Mouse (Mus musculus) c-Kit-negative CD71-positive TER-119-positive erythroid progenitor cells, embryonic 14.5 days (primary cell): ENCODE data around the gene Fmnl3.

Source experiments
- DNase-seq: peaks from one replicate; pipeline ENCODE4 v3.0.0-alpha.2; 2013; ENCODE audit warnings: low read depth, low spot score

Fmnl3 gene

DNA sequence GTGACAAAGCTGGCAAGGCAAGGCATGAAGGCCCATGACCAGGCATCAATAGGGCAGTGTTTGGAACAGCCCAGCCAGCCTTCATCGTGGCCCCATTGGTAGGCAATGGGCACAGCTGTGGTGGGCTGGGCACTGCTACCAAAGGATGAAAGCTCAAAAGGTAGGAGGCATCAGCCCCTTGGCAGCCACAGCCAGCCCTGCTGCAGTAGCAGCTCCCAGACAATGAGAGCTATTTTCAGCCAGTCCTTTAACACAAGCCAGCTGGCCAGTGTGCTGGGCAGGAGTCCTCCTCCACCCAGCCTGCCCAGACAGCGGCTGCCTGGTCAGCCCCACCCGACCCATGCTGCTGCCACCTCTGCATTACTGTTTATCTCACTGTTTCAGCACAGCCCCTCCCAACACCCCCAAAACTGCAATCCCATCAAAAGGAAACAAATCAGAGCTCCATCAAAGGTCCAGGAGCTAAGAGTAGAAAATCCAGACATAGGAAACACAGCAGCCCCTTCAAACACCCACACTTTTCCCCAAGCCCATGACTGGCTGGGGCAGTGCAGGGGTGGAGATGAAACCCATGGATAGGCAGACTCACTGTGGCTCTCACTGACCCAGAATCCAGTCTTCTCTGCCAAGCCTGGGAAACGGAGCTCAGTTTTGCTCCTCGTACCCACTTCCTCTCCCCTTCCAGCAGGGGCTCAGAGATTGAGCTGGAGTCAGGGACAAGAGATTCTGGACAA is 26.7 kb downstream of the Fmnl3 start:
- DNase-seq, result no peak

DNA sequence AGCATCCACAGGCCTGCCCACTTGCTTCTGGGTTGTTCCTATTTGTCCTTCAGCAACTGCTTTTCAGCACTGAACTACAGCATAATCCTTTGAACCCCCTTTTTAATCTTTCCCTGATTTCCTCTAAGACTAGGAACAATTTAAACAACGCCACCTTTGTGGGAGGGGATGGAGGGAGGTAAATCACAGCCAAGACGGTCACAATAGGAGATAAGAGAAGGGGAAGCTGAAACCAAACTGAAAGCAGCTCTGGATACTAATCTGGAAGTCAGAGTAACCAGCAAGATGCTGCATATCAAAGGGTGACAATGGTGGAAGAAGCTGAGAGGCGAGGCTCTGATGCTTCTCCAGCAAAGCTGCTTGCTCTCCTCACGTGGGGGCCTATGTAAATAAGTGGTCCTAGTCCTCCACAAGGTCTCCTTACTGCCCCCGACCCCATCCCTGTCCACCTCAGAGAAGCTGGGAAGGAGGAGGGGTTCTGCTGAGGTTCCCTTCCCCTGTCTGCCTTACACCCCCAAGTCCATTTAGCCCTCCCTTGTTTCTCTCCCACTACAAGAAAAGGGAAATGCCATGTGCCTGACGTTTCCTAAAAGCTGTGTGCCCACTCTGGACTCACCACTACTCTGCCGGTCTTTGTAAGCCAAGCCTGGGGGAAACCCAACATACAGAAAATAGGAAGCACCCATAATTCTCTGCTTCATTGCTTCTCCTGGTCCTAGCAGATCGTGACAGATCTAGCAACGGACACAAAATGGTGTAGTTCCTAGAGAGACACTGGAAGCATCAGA is 27.9 kb downstream of the Fmnl3 start:
- DNase-seq, result no peak

DNA sequence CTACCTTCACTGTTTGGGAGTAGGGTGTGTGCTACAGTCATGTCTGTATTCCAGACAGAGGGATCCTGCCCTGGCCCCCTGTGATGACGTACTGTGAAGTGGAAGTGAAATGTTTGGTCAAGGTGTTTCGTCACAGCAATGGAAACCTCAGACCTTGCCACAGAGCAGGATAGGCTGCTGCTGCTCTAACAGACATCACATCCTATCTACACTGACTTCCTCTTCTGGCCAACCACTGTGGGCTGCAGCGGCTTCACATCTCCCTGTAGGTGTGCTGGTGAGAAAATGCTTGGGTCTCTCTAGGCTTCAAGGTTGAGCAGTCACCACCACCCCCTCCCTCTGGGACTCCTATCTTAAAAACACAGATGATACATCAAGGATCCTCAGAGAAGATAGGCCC is 29.2 kb downstream of the Fmnl3 start:
- no peak for DNase-seq

DNA sequence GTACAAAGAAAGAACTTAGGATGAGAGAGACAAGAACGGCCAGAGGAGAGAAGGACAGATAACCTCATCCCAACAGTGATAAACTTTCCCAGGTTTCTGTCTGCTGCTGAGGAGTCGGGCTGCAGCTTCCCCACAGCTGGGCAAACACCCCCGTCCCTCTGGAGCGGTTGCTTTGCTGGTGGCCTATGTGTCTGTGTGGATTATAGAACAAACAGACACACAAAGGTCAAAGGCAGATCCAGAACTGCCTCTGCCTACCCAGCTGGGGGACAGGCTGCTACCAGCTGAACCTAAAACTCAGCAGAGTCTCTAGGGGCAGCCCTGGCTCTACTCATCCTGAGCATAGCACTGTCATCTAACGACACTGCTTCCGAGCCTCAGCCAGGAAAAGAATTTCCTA is 30.6 kb downstream of the Fmnl3 start:
- DNase-seq, result no peak

DNA sequence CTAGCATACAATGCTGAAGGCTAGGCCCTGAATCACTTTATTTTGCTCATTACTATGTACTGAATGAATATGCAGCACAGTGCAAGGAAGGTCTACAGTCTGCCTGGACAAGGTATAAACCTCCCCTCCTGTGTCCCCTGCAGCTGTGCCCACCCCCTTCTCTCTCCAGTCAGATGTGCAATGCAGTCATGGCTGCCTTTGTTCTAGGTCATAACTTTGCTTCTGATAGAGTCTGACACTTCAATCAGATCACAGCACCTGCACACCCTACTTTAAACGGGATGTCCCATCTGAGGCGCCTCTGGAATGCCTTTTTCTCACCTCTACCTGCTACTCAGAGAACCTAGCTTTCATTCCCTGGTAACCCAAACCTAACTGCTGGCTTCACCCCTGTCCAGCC is 31.4 kb downstream of the Fmnl3 start:
- DNase-seq, result no peak

DNA sequence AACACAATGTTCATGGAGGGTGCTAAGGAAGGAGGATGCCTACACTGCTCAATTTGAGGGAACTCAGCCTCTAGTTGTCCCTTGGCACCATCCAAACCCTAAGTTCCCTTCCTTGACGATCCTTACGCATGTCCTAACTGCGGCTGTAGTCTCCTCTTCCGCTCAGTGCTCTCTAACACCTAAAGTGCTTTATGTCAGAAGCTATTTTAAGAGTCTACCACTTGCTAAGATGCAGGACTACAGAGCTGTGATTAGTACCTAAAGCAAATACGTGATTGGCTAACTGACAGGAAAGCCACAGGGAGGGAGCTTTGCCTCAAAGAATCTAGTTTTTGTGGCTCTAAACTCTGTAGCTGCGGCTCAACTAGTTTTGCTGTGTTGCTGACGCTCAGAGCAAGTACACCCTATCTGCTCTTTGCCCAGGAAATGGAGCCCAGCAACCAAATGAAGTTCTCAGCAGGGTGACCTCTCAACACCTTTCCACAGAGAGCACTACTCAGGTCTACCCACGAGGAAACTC is 34.4 kb downstream of the Fmnl3 start:
- DNase-seq, result no peak

DNA sequence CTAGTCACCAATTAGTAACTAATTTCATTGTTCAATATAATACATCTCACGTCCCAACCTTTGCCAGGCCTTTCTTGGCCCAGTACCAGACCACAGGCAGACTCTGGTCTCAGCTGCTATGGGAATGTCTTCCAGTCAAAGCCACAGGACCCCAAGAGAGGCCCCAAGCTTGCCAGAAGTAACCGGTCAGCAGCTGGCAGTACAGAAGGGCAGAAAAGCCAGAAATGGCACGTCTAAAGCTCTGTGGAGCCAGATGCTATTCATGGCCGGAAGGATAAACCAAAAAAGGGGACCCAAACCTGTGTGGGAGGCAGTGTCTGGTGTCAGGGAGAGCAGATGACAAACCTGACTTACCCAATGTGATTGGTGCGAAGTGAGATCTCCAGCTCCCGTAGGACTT is 35.8 kb downstream of the Fmnl3 start:
- DNase-seq, result no peak

DNA sequence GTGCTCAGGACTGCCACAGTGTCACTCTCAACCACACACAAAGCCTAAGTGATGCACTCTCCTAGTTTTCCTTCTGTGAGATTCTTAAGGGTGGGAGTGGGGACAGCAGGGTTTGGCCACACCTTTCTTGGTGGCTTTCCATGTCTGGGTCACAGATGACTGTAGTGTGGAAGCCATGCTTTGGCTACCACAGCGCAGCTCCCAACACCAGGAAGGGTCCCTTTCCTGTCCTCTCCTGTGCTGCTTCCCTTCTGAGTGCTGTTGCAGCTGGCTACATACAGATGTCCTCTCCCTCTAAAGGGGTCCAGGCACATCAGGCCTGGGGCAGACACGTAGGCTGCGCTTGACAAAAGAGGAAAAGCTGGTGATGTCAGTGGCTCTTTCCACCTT is 36.6 kb downstream of the Fmnl3 start:
- no peak for DNase-seq

DNA sequence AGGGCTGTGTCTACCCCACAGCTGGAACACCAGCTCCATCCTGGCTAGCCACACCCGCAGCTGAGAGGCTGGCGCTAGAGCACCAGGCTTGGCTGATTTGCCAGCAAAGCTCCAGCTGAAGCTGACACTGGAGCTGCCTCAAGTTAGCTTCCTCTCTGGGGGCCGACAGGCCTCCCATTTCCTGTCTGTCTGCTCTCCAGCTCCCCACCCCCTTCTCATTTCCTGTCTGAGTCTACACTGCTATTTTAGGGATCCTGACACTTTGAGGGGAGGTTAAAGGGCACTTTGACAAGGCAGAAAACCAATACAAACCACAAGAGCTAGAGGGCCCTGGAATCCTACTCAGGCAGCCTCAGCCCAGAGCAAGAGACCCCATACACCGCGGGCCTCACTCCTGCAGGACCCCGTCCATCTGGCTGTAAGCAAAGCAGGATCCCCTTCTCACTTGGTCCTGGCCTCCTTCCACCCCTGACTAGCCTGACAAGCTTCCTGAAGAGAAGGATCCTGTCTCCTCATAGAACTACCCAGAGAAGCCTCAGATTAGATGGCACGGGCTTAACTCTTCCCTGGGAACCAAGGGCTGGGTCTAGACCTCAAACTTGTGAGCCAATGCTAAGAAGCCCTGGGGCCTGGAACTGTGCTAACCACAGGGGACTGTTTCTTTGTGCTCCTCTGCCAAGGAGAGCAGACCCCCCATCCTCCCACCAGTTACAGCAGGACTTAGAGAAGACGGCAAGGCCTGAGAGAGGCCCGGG is 37.2 kb downstream of the Fmnl3 start:
- DNase-seq, result no peak

DNA sequence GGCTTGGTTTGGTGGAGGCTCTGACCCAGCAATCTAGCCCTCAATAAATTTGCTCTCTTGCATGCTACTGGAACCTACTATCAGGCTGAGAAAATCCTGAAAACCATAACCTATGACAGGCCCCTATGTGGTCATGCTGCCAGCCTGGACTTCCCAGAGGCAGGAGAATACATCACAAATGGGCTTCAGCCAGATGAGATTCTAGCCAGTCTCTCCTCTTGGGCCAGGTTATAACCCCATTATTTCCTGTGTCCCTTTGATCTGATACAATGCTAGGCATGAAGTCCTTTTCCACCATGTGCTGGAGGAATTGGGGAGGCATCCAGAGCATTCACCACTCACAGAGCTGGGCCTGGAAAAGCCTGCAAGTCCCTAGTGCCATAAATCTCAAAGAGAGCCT is 38.2 kb downstream of the Fmnl3 start:
- DNase-seq, result no peak

DNA sequence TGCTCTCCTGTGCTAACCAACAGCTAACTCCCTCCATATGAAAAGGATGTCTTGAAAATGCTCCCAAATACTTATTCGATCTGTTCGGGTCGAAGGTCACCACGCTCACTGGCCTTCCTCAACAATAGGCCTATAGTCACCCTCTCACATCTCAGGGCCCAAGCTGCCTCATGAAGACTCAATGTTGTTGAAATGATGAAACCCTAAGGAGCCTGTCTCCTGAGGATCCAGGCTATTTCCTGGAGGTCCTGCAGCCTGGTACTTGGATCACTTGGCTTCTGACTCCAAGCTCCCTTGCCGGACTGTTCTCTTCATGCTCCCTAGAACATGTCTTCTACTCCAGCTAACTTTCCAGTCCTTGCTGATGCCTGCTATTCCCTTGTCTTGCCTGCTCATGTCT is 38.9 kb downstream of the Fmnl3 start:
- DNase-seq, result no peak

DNA sequence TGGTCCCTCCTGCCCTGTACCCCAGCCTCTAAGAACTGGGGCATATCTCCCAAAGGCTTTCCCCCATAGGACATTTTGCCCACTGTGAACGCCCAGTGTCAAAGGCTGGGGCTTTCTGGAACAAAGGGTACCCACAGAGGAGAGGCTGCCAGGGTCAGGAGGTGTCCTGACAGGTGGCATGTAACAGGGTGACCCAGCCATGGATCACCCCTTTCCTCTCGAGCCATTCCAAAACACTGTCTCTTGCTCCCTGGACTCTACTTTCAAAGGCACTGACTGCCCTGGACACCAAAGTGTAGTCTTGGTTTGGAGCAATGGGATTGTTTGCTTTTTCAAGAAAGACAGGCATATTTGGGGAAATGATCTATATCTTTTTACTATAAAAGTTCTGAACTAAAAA is 40.0 kb downstream of the Fmnl3 start:
- no peak for DNase-seq

DNA sequence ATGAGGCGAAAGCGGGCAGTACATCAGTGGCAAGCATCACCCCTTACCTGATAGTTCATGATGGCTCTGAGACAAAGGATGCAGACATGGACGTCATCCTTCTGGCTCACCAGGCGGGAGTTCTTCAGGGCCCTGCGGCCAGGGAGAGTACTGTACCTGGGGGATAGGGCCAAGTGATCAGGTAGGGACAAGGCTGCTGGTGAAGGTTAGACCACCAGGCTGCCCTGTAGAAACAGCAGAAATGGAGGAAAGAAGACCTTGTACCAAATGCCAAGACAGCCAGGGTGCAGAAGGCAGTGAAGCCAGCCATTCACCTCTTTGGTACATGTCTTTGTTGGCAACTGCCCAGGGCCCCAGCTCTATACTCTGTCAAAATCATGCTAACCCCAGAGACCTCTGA is 42.3 kb downstream of the Fmnl3 start:
- no peak for DNase-seq

DNA sequence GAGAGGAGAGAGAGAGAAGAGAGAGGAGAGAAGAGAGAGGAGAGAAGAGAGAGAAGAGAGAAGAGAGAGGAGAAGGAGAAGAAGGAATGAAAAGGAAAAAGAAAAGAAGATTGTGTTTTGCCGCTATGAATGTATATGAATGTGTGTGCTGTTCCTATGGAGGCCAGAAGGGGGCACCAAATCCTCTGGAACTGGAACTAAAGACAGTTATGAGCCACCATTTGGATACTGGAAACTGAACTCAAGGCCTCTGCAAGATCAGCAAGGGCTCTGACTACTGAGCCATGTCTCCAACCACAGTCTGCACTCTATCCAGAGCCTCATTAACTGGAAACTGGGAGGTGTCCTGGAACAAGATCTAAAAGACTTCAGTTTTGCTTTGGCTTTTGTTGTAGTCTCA is 43.3 kb downstream of the Fmnl3 start:
- peak; percentile 21 for DNase-seq

DNA sequence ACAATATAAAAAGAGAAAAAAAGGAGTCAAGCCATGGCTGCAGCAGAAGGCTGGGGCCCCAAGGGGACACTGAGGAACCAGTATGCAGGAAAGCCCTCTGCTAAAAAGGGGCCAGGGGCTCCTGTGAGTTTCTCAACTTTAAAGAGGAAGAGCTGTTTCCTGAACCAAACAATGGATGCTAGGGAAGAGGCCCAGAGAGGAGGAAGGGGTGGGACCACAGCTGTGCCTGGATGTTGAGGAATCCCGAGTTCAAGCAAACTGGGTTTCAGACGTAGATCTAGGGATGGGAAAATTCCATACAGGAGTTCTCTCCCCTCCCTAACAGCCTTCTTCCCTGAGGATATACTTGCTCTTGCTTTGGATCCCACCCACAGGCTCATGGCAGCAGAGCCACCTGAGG is 43.9 kb downstream of the Fmnl3 start:
- no peak for DNase-seq

DNA sequence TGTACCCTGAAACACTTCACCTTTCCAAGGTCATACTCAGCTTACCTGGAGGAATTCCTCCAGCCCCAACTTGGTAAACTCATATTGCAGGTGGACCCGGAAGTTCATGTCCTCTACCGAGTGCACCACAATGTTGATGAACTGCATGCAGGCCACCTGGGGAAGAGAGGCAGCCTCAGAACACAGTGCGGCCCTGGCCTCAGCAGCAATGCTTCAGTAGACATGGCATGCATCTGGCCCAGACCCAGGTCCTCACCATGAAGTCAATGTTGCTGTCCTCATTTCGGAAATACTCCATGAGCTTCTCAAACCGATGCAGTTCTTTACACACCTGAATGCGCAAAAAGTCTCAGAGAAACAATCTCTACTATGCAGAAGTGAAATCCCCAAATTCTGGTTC is 44.7 kb downstream of the Fmnl3 start:
- DNase-seq, result no peak

DNA sequence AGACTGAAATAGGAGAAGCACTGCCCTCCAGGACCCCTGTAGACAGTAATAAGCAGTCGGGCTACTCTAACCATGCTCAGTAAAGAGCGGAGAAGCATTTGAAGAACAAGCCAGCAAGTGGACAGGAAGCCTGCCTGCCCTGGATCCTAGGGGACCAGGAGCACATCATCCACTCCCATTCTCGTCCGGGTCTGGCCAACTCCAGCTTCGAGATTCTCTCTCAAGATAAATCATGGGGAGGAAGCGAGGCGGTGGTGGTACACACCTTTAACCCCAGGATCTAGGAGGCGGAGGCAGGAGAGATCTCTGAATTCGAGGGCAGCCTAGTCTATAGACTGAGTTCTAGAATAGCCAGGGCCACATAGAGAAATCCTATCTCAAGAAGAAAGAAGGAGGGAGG is 46.1 kb downstream of the Fmnl3 start:
- no peak for DNase-seq

DNA sequence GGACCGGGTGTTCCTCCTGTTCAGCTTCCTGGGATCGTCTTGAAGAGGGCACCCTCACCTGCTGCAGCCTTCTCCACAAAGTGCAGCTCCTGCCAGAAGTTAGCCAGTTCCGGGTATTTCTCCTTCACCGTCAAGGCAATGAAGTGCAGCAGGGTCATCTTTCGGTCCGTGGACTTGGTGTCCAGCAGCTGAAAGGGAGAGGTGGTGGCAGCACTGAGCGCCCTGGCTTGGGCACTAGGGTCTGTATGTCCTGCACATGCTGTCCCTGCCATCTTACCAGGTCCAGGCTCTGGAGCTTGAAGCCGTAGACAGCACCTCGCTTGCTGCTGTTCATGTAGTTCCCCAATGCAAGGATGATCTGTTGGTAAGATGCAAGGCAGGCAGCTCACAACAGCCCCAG is 49.3 kb downstream of the Fmnl3 start:
- DNase-seq, result no peak

DNA sequence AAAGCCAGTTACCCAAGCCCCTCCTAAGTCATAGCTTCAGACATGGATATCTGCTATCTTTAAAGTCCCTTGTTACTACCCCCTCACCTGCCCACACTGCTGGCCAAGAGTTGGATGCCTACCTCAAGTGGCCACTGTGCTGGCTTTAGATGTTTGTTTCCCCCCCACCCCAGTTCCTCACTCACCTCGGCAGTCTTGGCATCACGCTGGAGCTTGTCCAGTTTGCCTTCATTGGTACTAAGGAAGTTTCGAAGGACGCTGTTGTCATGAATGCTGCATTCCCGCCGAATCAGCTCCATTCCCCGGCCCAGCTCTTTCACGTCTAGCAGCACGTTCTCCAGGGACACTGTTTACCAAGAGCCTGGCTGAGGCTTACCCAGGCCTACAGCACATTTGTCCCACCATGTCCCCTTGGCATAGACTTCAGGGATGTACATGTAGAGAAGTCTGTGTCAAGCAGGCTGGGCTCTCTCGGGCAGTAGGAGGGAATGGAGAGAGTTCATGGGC is 50.1 kb downstream of the Fmnl3 start:
- no peak for DNase-seq

DNA sequence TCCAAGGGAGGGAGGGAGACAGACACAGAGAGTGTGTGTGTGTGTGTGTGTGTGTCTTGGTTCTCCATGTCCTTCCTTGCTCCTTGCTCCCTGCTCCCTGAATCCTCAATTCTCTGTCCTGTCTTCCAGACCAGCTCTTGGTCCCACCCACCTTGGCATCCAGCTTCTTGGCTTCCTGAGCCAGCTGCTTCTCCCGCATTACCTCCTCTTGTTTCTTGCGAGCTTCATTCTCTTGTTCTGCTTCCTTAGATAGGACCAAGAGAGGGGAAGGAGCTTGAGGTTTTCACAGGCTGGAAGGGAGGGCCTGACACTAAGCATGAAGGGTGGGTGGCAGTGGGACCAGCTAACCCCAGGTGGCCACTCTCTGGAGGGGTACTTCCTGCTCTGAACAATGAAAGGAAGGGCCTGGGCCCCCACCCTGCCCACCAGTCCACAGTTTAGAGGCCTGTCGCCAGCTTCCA is 50.8 kb downstream of the Fmnl3 start:
- DNase-seq, result no peak

DNA sequence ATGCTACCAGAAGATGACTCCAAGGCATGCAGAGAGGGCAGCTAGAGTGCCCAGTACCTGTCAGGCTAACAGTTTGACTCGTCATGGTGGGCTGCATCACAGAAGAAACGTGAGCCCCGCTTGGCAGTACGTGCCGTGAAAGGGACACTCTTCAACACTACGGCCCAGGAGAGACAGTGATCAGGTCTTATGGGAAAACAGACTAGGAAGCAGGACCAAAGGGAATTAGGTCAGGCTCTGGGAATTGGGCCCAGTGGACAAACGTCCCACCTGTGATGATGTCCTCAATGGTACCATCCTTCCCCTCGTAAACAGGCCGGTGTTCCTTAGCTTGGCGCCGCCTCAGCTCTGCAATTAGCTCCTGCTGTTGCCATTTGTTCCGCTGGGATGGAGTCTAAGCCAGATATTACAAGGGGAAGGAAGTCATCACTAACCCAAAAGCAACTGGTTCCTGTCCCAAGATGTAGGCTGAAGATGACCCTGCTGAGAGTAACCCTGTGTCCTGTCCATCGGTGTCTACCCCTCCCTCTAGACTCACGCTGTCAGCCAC is 51.3 kb downstream of the Fmnl3 start:
- DNase-seq, result no peak

DNA sequence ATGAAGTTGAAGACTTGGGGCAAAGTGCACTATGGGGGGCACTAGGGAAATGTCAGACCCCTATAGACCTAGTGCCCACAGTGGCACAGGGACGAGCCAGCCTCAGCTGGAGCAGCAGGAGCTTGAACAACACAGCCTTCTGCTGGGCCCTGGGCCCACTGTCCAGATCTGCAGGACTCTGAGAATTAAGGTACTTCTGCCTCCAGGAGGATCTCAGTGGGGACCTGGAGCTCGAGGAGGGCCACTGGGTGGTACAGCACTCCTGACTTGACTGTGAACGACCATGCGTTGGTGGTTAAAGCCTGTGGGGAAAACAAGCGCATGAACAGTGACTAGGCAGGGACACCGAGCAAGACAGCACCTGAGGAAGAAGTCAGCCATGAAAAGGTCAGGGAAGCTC is 52.2 kb downstream of the Fmnl3 start:
- DNase-seq, result no peak
